Mouse (Mus musculus) thymus, adult 2 months (tissue): ENCODE measurements around the gene Ascl5.

Source experiments
- CTCF ChIP-seq: fragments of 200-500 bp; IDR thresholded peaks from 2 replicates; pipeline ENCODE4 v1.5.1; 2012; ENCODE audit warnings: mild to moderate bottlenecking, control low read depth, low read length, moderate library complexity, borderline replicate concordance; ENCODE audit not compliant: control insufficient read depth, poor library complexity, insufficient read depth; ENCODE audit errors: extremely low read depth
- POLR2A ChIP-seq: fragments of 200-500 bp; IDR thresholded peaks from 2 replicates; pipeline ENCODE4 v1.6.1; 2012; ENCODE audit warnings: mild to moderate bottlenecking, low read length, control low read depth, moderate library complexity; ENCODE audit not compliant: control insufficient read depth, poor library complexity, insufficient read depth; ENCODE audit errors: extremely low read depth

- TF ChIP-seq CTCF, result no peak
- no peak for TF ChIP-seq POLR2A
These were observed 30.6 kb downstream of the Ascl5 start for GRCm38 (mm10) chr1:136081161-136081560.
